Mouse (Mus musculus): ENCODE results near the gene Tctex1d2.

Tctex1d2 gene

DNA sequence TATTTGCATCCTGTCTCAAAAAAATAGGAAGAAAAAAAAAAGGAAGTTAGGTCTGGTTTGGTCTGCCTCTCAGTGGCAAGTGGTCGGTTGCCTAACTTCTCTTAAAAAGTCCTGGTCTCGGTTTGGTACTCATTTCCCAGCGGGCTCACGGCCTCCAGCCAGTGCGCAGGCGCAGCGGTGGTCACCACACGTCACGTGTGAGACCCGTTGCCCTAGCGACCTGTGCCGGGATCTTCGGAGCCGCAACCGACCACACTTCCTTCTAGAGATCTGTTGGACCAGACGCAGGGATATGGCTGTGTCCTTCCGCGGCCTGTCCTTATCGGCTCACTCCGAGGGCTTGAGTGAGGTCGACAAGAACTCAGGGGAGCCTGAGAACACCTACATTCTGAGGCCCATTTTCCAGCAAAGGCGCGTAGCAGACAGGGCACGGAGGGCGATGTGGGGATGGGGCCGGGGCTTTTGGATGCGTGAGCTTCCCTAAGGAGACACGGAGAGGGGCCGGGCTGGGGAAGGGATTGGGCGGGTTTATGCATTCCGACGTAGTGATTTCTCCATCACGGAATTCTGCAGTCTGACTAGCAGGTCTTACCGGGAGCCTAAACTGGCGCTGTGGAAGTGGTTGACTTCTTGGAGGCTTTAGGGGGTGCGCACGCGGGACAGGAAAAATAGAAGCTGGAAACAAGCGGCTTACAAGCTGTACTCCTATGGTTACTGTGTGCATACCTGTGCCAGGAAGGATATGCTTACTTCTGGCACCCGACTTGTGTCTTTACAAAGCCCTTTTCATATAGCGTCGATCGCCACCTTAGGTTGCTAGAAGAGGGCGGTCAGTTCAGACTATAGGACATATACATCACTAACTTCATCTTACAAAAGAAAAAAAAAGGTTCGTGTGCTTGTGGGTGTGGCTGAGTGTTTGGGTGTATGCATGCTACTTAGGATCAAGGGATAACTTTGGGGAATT is at the start of gene Tctex1d2:
Tctex1d2 (plus strand) TSS at position 186 of the 967 bp plus-strand sequence.
- DNase-seq (ENCODE audit: low read depth, low spot score): peak; percentile 94

DNA sequence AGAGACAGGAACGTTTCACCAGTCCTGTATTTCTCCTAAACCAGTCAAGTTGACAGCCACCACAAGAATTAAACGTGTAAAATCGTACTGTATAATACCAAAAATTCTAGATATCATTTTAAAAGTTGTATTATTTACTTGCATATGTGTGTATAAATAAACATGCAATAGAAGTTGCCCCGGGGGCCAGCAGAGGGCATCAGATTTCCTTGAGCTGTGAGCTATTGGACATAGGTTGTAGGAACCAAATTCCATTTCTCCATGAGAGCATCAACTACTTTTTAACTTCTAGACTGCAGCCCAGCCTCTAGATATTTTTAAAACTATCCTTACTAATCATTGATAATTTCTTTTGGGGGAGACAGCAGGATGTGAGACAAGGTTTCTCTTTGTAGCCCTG is 48.2 kb upstream of the Tctex1d2 start:
- DNase-seq (ENCODE audit: low read depth, low spot score): peak; percentile 36

DNA sequence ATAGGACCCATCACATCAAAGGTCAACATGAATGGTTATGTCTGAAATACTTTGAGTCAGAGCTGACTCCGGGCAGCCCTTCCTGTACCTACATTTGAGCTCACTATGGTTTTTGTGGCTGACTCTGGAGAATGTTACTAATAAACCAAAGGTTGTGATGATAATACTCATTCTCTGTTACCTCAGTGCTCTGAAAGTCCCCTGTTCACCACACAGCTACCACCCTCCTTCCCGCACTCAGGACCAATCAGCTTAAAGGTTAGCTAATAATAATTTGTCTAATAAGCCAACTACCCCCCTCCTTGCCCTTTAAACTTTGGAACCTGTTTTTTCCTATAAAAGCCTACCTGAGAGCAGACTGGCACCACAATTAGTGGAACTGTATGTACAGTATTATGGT is 39.9 kb upstream of the Tctex1d2 start:
- peak; percentile 34 for DNase-seq (ENCODE audit: low read depth, low spot score)

DNA sequence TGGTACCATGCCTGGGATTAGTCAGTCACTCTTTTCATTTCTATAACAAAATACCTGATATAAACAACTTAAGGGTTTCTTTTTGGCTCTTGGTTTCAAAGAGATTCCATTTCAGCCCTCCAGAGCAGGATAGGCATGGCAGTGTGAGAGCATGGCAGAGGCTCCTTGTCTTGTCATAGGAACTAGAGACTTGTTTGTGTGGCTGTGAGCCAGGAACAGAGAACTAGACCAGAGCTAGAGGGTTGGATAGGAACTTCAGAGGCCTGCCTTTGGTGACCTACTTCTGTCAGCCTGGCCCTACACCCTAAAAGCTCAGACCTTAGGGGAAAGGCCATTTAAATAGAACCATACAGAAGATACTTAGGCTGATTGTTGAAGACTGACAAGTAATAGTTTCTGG is 36.6 kb upstream of the Tctex1d2 start:
- no peak for DNase-seq (ENCODE audit: low read depth, low spot score)

DNA sequence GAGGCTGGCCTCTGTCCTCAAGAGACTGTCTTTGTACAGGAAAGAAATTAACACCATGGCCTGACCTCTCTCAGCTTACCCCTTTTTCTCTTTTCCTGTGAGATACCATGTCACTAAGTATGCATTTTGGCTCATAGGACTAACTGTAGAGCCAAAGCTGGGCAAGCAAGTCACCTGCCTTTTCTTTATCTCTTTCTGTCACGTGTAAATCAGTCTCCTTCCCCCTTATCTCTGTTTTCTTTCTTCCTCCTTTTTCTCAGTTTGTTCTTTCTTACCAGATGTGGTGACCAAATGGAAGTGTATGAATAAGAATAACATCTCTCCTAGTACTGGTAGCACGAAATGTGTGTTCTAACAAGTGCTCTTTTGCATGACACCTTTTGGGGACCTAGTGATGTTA is 34.6 kb upstream of the Tctex1d2 start:
- no peak for DNase-seq (ENCODE audit: low read depth, low spot score)

DNA sequence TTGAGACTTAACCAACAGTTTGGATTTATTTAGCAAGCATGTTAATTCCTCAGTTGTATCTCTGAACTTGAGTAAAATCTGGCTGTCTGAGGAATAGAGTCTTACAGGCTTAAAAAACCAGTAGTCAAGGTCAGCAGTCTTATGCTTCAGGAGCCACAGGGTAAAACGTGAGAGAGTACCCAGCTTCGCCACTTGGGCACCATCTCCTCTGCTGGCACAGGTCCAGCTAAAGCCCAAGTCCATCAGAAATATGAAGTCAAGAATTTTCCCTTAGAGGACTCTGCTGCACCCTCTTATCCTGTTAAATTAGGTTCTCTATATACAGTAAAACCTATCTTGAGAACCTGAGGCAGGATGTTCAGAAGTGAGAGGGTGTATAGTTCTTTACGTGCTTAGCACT is 32.7 kb upstream of the Tctex1d2 start:
- DNase-seq (ENCODE audit: low read depth, low spot score): no peak

DNA sequence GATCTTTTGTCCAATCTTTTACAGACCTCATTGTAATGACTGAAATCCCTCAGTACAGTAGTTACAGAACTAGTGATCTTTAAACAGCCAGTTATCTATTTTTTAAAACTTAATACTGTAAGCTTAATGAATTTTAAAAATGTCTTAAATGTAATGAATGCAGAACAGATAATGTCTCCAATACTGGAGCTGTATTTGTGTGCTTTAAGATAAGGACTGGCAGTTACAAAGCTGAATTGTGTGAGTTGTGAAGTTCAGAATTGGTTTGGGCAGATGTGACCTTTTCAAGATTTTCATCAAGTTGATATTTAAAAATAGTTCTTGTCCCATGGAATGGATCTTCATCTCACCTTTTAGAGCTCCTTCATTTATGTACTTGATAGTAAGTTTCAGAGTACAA is 30.5 kb upstream of the Tctex1d2 start:
- no peak for DNase-seq (ENCODE audit: low read depth, low spot score)

DNA sequence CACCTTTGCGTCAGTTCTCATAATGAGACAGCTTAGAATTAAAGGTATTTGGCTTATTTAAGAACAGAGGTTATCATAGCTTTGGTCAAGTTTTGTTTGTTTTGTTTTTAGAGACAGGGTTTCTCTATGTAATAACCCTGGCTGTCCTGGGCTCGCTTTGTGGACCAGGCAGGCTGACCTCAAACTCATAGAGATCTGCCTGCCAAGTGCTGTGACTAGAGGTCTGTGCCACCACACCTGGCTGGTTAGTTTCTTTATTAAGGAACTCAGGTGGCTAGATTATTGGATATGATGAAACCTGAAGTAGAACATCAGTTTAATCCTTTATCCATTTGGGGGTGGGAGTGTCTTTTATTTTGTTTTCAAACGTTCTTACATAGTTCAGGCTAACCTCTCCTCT is 29.7 kb upstream of the Tctex1d2 start:
- DNase-seq (ENCODE audit: low read depth, low spot score): no peak

DNA sequence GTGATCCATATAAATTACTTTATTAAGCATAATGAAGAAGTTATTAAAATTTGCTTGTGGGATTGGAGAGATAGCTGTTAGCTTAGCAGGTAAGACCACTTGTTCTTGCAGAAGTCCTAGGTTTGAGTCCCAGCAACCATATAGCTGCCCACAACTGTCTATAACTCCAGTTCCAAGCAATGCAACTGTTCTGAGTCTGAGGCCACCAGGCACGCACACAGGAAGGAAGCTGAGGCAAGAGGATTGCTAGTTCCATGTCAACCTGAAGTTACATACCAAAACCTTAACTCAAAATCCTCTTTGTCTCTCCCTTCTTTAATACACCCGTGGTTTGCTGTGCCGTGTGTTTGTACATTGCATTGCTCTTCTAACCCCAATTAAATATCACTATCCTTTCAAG is 28.6 kb upstream of the Tctex1d2 start:
- DNase-seq (ENCODE audit: low read depth, low spot score): no peak

DNA sequence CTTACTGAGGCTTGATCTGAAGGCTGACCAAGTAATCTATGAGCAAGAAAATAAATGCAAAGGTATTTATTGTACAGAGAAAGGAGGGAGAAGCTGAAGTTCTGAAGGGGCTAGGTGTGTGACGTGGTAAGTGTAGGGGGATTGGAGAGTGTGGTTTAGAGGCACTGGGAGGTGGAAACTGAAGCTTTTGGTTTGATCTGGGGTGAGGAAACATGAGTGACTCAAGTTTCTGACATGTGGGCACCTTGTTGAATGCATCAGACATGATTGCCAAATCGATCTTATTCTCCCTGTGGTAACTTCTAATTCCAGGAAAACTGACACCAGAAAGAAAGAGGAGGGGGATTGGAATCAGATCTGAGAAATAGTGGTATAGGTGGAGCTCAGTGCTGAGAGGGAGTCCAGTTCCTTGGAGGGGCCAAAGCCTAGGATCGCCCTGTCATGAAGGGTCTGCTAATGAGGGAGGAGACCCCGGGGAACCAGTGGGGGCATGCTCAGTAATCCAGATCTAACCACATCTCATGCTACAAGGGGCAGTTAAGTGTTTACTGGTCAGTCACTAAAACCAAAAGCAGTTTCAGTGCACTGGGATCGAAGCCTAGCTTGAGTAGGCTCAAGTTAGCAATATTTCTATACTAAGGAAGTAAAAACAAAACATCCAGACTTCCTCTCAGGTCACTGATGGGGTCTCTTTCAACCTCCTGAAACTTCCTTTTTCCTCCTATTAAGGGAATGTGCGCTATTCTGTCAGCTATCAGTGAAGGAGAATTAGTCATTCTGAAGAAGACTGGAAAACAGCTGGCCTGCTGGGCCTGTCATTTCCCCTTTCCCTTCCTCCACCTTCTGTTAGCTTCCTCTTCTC is 23.6 kb upstream of the Tctex1d2 start:
- no peak for DNase-seq (ENCODE audit: low read depth, low spot score)

DNA sequence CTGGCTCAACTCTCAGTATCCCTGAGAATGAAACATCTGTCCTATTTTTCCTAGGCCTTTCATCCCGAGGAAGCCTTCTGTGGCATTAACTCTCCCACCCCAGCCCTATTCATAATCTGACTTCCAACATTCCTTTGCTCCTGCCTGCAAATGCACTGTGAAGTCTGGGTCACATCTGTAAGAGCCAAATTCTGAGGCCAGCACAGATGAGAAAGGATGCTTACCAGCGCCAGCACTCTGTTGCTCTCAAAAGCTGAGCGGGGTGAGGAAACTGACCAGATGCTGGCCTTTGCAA is 23.0 kb upstream of the Tctex1d2 start:
- no peak for DNase-seq (ENCODE audit: low read depth, low spot score)

DNA sequence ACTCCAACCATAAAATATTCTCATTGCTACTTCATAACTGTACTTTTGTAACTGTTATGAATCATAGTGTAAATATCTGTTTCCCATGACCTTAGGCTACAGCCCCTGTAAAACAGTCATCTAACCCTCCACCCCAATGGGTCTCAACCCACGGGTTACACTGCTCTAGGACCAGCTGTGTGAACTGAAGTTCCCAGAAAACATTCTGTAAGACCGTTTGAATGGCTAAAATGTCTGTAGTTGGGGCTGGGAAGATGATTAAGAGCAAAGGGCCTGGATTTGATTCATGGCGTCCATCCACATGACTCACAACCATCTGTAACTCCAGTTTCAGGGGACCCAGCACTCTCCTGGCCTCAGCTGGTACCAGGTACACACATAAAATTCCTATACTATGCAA is 21.3 kb upstream of the Tctex1d2 start:
- DNase-seq (ENCODE audit: low read depth, low spot score): no peak

DNA sequence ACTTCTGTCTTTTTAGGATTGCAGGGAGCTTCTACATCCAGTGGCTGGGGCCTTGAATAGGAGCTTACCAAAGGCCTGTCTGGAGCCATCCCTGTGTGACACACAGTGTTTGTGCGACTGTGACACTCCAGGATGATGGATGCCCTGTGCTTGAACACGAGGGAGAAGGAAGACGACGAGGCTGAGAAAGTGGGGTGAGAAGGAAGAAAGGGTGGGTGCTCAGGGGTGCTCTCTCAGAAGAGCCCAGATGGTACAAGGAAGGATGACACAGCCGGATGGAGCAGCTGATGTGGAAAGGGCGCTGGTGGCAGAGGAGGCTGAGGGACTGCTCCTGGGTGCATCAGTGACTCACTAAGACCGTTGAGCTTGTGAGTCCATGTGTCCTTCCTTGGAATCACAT is 19.2 kb upstream of the Tctex1d2 start, which contains the start of gene Tm4sf19:
Tm4sf19 (plus strand) TSS at position 240 of the 400 bp plus-strand sequence.
- no peak for DNase-seq (ENCODE audit: low read depth, low spot score)

DNA sequence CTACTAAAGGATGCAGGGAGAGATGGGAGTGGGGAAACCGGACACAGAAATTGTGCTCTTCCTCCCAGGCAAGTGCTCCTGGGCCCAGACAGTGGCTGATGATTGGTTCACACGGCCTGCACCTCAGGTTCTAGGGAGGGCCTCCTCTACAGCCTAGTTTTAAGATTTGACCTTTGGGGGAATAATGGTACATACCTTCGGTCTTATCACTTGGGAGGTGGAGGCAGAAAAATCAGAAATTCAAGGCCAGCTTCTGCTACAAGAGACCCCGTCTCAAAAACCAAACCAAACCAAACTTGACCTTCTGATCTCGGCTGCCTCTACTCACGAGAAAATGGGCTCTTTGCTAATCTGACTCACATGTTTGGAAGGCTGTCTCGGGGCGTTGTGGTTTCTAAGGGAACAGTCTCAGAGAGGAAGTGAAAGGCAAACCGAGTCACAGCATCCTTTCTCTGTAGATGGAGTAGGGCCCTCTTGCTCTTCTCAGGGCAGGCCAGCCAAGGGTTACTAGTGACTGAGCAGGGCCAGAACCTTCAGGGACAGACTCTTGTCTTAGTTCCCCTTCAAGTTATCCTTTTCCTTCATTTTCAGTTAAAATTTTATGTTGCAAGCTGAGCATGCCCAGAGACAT is 18.1 kb upstream of the Tctex1d2 start:
- DNase-seq (ENCODE audit: low read depth, low spot score): peak; percentile 22

DNA sequence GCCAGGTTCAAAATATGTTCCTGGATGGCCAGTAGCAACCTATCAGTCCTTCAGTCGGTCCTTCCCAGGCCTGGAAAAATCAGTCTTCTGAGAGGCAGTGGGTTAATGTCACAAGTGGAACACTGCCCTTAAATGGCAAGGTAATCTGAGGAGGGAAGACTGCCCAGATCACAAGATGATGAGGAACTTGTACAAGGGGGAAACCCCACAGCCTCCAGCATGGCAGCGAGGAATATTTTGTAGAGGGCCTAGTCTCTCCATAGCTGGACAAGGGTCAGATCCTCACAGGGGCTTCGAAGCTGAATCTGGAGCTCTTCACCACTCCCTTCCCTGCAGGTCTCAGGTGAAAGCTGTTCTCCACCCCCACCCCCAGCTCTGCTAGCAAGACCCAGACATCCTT is 16.7 kb upstream of the Tctex1d2 start:
- DNase-seq (ENCODE audit: low read depth, low spot score): no peak

DNA sequence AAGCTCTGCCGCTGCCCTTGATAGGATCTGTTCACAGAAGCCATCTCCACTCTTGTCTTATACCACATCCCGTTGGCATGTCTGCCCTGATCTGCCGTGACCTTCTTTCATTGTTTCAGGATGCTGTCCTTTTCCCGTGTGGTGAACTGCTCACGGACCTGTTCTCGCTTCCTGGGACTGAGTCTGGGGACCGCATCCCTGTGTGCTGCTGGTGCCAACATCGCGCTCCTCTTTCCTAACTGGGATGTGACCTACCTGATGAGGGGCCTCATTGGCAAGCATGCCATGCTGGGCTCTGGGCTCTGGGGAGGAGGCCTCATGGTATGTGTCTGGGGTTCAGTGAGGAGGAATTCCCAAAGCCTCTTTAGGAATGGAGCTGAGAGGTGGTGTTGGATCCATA is 13.8 kb upstream of the Tctex1d2 start:
- no peak for DNase-seq (ENCODE audit: low read depth, low spot score)

DNA sequence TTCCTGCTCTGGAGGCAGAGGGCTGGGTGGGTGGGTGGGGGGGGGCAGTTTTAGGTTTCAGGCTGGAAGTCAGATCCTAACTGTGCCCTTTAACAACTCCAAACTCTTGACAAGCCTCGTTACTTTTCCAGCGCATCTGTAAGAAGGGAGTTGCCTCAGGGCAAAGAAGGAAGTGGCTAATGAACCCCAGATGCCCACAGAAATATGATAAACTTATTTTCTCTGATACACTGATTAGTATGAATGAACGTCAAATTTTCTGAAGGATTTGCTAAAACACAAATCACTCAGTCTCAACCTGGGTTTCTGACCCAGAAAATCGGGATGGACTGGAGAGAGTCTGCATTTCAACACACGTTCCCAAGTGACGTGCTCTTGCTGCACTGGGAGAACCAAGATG is 12.8 kb upstream of the Tctex1d2 start:
- DNase-seq (ENCODE audit: low read depth, low spot score): no peak

DNA sequence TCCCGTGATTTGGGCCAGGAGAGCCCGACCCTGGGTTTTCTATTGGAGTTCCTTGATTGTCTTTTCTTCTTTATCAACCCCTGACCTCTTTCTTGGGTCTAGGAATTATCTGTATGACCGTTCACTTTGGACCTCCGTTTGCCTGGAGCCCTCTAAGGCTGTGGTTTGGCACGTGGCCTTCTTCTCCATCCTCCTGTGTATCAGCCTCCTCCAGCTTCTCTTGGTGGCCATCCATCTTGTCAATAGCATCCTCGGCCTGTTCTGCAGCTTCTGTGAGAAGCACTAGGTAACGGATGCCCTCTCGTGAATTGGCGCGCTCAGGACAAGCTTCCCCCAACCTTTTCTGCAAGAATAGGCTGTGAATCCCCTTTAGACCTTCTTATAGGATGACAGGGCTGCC is 11.8 kb upstream of the Tctex1d2 start:
- no peak for DNase-seq (ENCODE audit: low read depth, low spot score)

DNA sequence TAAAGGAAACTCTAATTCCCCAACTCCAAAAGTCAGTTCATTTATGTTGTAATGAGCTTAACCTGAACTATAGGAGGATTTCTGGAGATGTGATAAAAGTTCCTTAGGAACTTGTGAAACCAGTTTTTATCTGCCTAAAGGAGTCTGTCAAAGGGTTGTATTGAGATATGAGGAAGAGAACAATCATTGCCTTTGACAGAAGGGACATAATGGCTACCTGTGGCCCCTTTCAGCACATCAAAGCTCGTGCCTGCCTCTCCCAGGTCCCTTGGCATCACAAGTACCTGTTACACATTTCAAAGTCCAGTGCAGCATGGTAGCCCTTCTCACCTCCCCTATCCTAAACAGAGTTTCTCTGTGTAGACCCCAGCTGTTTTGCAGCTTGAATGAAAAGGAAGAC is 2.0 kb upstream of the Tctex1d2 start:
- DNase-seq (ENCODE audit: low read depth, low spot score): no peak

DNA sequence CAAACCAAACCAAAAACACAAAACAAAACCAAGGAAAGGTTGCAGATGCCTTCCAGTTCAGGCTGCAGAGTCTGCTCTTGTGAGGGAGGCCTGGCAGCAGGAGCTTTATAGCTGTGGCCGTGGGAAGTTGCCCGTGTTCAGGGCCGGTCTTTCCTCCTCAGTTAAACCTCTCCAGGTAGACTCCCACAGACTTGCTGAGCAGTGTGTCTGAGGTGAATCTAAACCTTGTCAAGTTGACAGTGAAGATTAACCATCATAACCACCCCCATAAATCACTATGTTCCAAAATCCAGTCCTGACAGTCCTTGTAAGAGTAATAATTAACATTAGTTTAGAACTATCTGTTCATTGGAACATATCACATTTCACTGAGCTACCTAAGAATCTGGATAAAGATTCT is 8.0 kb downstream of the Tctex1d2 start:
- DNase-seq (ENCODE audit: low read depth, low spot score): no peak

DNA sequence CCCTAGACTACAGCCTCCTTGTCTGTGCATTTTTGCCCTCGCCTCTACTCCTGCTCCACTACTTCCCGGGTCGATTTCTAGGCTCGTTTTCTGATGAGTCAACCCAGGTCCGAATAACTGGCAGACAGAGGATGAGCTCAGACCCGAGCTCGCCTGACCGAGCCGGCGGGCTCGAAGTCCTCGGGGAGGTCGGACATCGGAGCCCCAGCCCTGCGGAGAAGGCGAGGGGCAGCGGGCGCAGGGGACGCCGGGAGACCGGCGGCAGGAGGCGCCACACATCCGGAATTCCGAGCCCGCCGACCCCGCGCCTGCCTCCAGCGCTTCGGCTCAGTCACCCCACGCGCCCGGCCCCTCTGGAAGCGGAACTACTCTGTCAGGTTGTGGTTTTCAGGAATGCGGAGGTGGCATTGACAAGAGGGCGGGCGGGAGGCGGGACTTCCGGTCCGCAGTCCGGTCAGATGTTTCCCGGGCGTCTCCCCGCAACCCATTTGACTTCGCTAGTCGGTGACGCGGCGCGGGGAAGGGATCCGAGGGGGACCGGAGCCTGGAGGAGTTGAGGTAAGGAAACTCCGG is 11.1 kb downstream of the Tctex1d2 start, which contains the start of gene Pcyt1a:
Pcyt1a (plus strand) TSS at position 448 of the 573 bp plus-strand sequence.
- peak; percentile 88 for DNase-seq (ENCODE audit: low read depth, low spot score)

Data from CD4-positive, CD25-positive, alpha-beta regulatory T cell, adult 2 months (primary cell).